Mouse (Mus musculus): ENCODE measurements around the gene Plekhg1. TPM values are rescaled to one million over a fixed set of nuclear protein-coding genes. Genes with fewer than 3 reads are reported as not detected.
A peak's percentile ranks its signal among the peaks of the same experiment; 100 is the strongest.

Gene Plekhg1
- polyA plus RNA-seq, 1 experiment from 2014 or later = 6.1 TPM

- WGBS = 40% methylated on average over 10 of the region's 10 CpGs
Measured at GRCm38 (mm10) chr10:3810476-3811273, 70.5 kb downstream of the Plekhg1 start.

GRCm38 (mm10) chr10:3818940-3819701 lies 79.0 kb downstream of the Plekhg1 start:
- DNase-seq (ENCODE audit: low spot score) = no peak
- H3K9me3 ChIP-seq = no peaks in the 10 kb centered on the region
- H3K36me3 ChIP-seq = no peaks in the 10 kb centered on the region
- no peak overlapping the region for H3K4me3 ChIP-seq
- H3K4me1 ChIP-seq = no peaks in the 10 kb centered on the region
- WGBS = 65% methylated on average over 5 of the region's 5 CpGs
- no peaks in the 10 kb centered on the region for H3K27me3 ChIP-seq (ENCODE audit: insufficient read depth, poor library complexity, severe bottlenecking)
- H3K27ac ChIP-seq = no peak overlapping the region

More at GRCm38 (mm10) chr10:3810476-3811273, 70.5 kb downstream of the Plekhg1 start:
- H3K4me3 ChIP-seq = no peak overlapping the region
- peak overlapping the region; percentile 19; the same call in 1 of the 2 replicates for H3K27ac ChIP-seq
- no peaks in the 10 kb centered on the region for H3K27me3 ChIP-seq (ENCODE audit: insufficient read depth, poor library complexity, severe bottlenecking)
- no peaks in the 10 kb centered on the region for H3K36me3 ChIP-seq
- H3K4me1 ChIP-seq = peaks cover 15% of the 10 kb centered on the region; the same call in 1 of the 2 replicates
- DNase-seq (ENCODE audit: low spot score) = no peak
- H3K9me3 ChIP-seq = no peaks in the 10 kb centered on the region

- Histone ChIP-seq H3K4me3 (no peak overlapping the region), H3K9me3 (no peaks in the 10 kb centered on the region), H3K4me1 (no peaks in the 10 kb centered on the region), H3K36me3 (no peaks in the 10 kb centered on the region), H3K27me3 (ENCODE audit: insufficient read depth, poor library complexity, severe bottlenecking) (no peaks in the 10 kb centered on the region), H3K27ac (no peak overlapping the region)
- WGBS = 78% methylated on average over 6 of the region's 6 CpGs
- no peak for DNase-seq (ENCODE audit: low spot score)
Measured at GRCm38 (mm10) chr10:3823826-3824225, 83.7 kb downstream of the Plekhg1 start.

GRCm38 (mm10) chr10:3826043-3826442 lies 85.9 kb downstream of the Plekhg1 start:
- Histone ChIP-seq H3K36me3 (no peaks in the 10 kb centered on the region), H3K27me3 (ENCODE audit: insufficient read depth, poor library complexity, severe bottlenecking) (no peaks in the 10 kb centered on the region), H3K4me3 (no peak overlapping the region), H3K9me3 (no peaks in the 10 kb centered on the region), H3K4me1 (no peaks in the 10 kb centered on the region), H3K27ac (no peak overlapping the region)
- DNase-seq (ENCODE audit: low spot score) = no peak
- 81% methylated on average over 6 of the region's 6 CpGs for WGBS

GRCm38 (mm10) chr10:3827368-3827767 lies 87.2 kb downstream of the Plekhg1 start:
- H3K27me3 ChIP-seq (ENCODE audit: insufficient read depth, poor library complexity, severe bottlenecking) = no peaks in the 10 kb centered on the region
- H3K27ac ChIP-seq = no peak overlapping the region
- H3K4me1 ChIP-seq = peaks cover 4% of the 10 kb centered on the region; the same call in 1 of the 2 replicates
- 83% methylated on average over 1 of the region's 1 CpGs for WGBS
- no peaks in the 10 kb centered on the region for H3K36me3 ChIP-seq
- H3K9me3 ChIP-seq = no peaks in the 10 kb centered on the region
- no peak overlapping the region for H3K4me3 ChIP-seq
- DNase-seq (ENCODE audit: low spot score) = no peak

GRCm38 (mm10) chr10:3829472-3829871 lies 89.3 kb downstream of the Plekhg1 start:
- no peak overlapping the region for H3K27ac ChIP-seq
- H3K36me3 ChIP-seq = no peaks in the 10 kb centered on the region
- H3K9me3 ChIP-seq = no peaks in the 10 kb centered on the region
- H3K4me1 ChIP-seq = peaks cover 7% of the 10 kb centered on the region; the same call in 1 of the 2 replicates
- H3K4me3 ChIP-seq = no peak overlapping the region
- no peak for DNase-seq (ENCODE audit: low spot score)
- WGBS = 44% methylated on average over 5 of the region's 5 CpGs
- no peaks in the 10 kb centered on the region for H3K27me3 ChIP-seq (ENCODE audit: insufficient read depth, poor library complexity, severe bottlenecking)

GRCm38 (mm10) chr10:3830618-3831017 lies 90.5 kb downstream of the Plekhg1 start:
- Histone ChIP-seq H3K27ac (no peak overlapping the region), H3K4me1 (peaks cover 7% of the 10 kb centered on the region; the same call in 1 of the 2 replicates), H3K27me3 (ENCODE audit: insufficient read depth, poor library complexity, severe bottlenecking) (no peaks in the 10 kb centered on the region), H3K4me3 (no peak overlapping the region), H3K9me3 (no peaks in the 10 kb centered on the region), H3K36me3 (no peaks in the 10 kb centered on the region)
- DNase-seq (ENCODE audit: low spot score) = peak; percentile 61
- WGBS = 88% methylated on average over 1 of the region's 1 CpGs

- DNase-seq (ENCODE audit: low spot score) = peak; percentile 63
- WGBS = 81% methylated on average over 11 of the region's 11 CpGs
- Histone ChIP-seq H3K9me3 (no peaks in the 10 kb centered on the region), H3K4me1 (peaks cover 7% of the 10 kb centered on the region; the same call in 1 of the 2 replicates), H3K27ac (no peak overlapping the region), H3K36me3 (no peaks in the 10 kb centered on the region), H3K27me3 (ENCODE audit: insufficient read depth, poor library complexity, severe bottlenecking) (no peaks in the 10 kb centered on the region), H3K4me3 (no peak overlapping the region)
Measured at GRCm38 (mm10) chr10:3831597-3832351, 91.6 kb downstream of the Plekhg1 start.

- 89% methylated on average over 1 of the region's 1 CpGs for WGBS
- H3K27ac ChIP-seq = no peak overlapping the region
- no peaks in the 10 kb centered on the region for H3K36me3 ChIP-seq
- H3K9me3 ChIP-seq = no peaks in the 10 kb centered on the region
- no peaks in the 10 kb centered on the region for H3K27me3 ChIP-seq (ENCODE audit: insufficient read depth, poor library complexity, severe bottlenecking)
- no peak for DNase-seq (ENCODE audit: low spot score)
- peaks cover 7% of the 10 kb centered on the region; the same call in 1 of the 2 replicates for H3K4me1 ChIP-seq
- no peak overlapping the region for H3K4me3 ChIP-seq
Measured at GRCm38 (mm10) chr10:3834060-3834459, 93.9 kb downstream of the Plekhg1 start.

- peaks cover 7% of the 10 kb centered on the region; the same call in 1 of the 2 replicates for H3K4me1 ChIP-seq
- H3K27me3 ChIP-seq (ENCODE audit: insufficient read depth, poor library complexity, severe bottlenecking) = no peaks in the 10 kb centered on the region
- no peaks in the 10 kb centered on the region for H3K9me3 ChIP-seq
- H3K36me3 ChIP-seq = no peaks in the 10 kb centered on the region
- peak; percentile 72 for DNase-seq (ENCODE audit: low spot score)
- WGBS = 85% methylated on average over 7 of the region's 7 CpGs
- no peak overlapping the region for H3K27ac ChIP-seq
- H3K4me3 ChIP-seq = no peak overlapping the region
Measured at GRCm38 (mm10) chr10:3834678-3835077, 94.5 kb downstream of the Plekhg1 start.

GRCm38 (mm10) chr10:3835616-3836015 lies 95.5 kb downstream of the Plekhg1 start:
- H3K4me3 ChIP-seq = no peak overlapping the region
- peak; percentile 73 for DNase-seq (ENCODE audit: low spot score)
- no peak overlapping the region for H3K27ac ChIP-seq
- H3K9me3 ChIP-seq = no peaks in the 10 kb centered on the region
- no peaks in the 10 kb centered on the region for H3K27me3 ChIP-seq (ENCODE audit: insufficient read depth, poor library complexity, severe bottlenecking)
- H3K4me1 ChIP-seq = peaks cover 7% of the 10 kb centered on the region; the same call in 1 of the 2 replicates
- no peaks in the 10 kb centered on the region for H3K36me3 ChIP-seq
- whole genome bisulfite sequencing = 48% methylated on average over 10 of the region's 10 CpGs

GRCm38 (mm10) chr10:3839748-3840432 lies 99.7 kb downstream of the Plekhg1 start:
- Histone ChIP-seq H3K4me3 (no peak overlapping the region), H3K27me3 (ENCODE audit: insufficient read depth, poor library complexity, severe bottlenecking) (no peaks in the 10 kb centered on the region), H3K27ac (no peak overlapping the region), H3K36me3 (no peaks in the 10 kb centered on the region), H3K9me3 (no peaks in the 10 kb centered on the region), H3K4me1 (no peaks in the 10 kb centered on the region)
- WGBS = 59% methylated on average over 6 of the region's 6 CpGs
- peak; percentile 31 for DNase-seq (ENCODE audit: low spot score)

Data from heart, embryonic 10.5 days (tissue).